Mouse (Mus musculus): ENCODE measurements around the gene Spata13.

Gene Spata13

GRCm38 (mm10) chr14:60721938-60722337, 88.1 kb downstream of the Spata13 start:
- DNase-seq, result no peak

DNA sequence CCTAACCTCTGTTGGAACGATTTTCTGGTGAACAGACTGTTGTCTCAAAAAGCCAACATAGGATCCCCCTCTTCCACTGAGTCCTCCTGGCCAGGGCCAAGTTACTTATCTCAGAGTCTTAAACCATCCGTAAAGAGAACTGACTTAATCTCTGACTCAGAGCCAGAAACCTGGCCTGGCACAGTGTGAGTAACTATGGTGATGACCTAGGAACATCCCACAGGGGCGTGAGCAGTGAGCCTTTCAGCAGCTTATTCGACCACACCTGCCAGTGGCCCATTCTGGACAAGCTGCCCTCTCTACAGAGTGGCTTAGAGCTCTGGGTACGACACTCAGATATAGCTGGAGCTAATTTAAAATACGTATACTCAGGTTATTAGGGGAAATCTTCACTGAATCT, 92.3 kb downstream of the Spata13 start:
- peak; percentile 47 for DNase-seq

DNA sequence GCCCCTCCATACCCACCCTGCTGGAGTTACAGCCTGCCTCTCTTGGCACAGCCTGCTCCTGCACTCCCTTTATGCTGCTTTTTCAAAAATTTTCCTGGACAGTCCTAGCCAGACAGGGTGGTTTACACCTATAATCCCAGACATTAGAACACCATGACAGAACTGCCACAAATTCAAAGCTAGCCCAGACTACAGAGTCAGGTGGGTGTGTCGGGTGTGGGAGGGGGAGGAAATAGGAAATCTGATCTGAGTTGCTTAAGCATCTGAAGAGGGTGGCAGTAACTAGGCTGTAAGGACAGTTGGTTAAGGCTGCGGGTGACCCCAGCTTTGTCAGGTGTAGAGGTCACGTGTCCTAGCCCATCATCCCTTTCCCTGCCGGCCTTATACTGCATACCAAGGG, 93.3 kb downstream of the Spata13 start:
- no peak for DNase-seq

- no peak for DNase-seq
Measured at GRCm38 (mm10) chr14:60732081-60732480, 98.3 kb downstream of the Spata13 start.

DNA sequence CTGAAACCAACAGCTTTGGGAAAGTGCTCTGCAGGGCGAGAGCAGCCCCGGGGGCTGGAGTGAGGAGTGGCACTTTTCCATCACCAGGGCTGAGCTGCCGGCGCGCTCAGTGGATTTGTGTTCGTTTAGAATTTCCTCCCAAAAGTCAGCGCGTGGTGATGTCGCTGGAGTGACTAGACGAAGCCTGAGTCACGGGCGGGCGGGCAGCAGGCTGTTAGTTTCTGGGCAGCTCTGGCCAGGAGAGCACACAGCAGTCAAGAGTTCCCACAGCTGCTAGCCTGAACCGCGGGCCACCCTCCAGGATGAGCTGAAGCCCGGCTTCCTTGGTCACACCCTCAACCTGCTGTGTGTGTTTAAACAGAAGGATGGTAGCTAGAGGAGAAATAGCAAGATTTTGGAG, 99.0 kb downstream of the Spata13 start:
- no peak for DNase-seq

GRCm38 (mm10) chr14:60733706-60734105, 99.9 kb downstream of the Spata13 start:
- DNase-seq, result no peak

DNA sequence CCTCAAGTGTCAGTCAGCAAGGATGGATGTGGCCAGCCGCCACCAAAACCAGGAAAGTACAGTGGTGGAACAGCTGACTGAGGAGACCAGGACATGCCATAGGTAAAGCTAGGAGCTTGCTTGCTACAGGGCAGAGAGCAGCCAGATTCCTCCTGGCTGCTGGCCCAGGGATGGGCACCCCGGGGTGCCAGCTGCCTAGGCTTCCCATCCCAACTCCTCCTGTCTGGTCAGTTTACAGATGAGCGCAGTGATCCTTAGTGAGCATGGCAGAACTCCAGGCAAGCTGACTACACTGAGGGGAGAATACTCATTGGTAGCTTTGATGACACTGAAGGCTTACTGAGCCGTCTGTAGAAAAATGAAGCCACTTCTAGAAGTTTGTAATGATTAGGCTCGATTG, 101.4 kb downstream of the Spata13 start:
- peak; percentile 56 for DNase-seq

- no peak for DNase-seq
Measured at GRCm38 (mm10) chr14:60735848-60736547, 102.2 kb downstream of the Spata13 start.

- DNase-seq, result no peak
Measured at GRCm38 (mm10) chr14:60736591-60737192, 102.9 kb downstream of the Spata13 start.

DNA sequence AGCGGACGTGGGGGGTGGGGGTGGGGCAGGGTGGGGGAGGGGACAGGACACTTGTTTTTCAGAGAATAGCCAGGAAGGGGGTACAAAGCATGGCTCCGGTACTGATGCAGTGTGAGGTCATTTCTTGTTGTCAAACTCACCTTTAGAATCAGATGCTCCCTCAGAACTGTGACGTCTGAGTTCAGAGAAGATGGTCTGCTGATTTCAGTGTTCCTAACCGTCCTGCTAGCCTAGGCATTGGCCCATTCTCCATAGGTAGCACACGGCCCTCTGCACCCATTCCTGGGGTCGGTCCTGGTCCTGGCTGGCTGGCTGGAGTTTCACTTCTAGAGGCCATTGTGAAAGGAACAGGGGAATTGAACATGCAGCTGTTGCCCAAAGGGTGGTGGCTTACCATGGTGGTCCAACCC, 103.4 kb downstream of the Spata13 start:
- DNase-seq, result no peak

GRCm38 (mm10) chr14:60738434-60738938, 104.7 kb downstream of the Spata13 start:
- no peak for DNase-seq

GRCm38 (mm10) chr14:60739155-60739554, 105.4 kb downstream of the Spata13 start:
- no peak for DNase-seq

- DNase-seq, result peak; percentile 62
Measured at GRCm38 (mm10) chr14:60739616-60740015, 105.8 kb downstream of the Spata13 start.

- DNase-seq, result no peak
Measured at GRCm38 (mm10) chr14:60740507-60740906, 106.7 kb downstream of the Spata13 start.

- peak; percentile 54 for DNase-seq
Measured at GRCm38 (mm10) chr14:60741033-60741432, 107.2 kb downstream of the Spata13 start.

DNA sequence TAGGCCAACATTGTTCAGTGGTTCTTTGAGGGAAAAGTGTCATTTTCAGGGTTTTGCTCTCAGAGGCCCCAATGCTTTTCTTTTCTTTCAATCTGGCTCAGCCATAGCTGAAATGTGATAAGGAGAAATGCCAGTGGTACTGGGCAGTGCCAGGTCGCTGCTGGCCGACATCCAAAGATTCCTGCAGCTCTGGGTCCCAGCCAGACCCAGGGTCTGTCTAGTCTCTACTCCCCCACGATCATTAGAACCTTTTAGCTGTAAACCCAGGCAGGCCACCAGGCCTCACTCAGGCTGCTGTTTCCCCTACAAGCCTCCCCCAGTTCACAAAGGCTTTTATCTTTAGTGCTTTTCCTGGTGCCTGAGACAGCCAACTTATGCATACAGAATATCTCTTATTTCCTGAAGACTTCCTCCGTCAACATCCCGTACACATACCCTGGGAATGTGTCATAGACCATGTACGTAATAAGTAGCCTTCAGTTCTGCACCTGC, 107.7 kb downstream of the Spata13 start:
- peak; percentile 83 for DNase-seq

DNA sequence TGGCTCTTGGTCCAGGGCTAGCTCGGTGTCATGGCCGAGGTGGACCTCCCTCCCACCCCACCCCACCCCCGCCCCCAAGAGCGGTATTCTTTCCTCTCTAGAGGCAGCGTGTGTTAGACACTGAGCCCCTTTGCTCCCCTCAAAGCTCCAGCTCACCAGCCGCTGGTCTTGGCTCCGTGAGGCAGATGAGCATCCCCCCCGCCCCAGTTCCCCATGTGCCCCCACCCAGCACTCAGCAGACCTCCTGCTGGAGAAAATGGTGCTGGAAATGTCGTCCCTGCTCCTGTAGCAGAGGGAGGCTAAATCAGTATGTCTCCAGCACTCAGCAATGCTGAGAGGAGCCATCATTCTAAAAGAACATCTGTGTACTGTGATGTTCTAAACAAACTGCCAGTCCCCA, 109.9 kb downstream of the Spata13 start:
- no peak for DNase-seq

DNA sequence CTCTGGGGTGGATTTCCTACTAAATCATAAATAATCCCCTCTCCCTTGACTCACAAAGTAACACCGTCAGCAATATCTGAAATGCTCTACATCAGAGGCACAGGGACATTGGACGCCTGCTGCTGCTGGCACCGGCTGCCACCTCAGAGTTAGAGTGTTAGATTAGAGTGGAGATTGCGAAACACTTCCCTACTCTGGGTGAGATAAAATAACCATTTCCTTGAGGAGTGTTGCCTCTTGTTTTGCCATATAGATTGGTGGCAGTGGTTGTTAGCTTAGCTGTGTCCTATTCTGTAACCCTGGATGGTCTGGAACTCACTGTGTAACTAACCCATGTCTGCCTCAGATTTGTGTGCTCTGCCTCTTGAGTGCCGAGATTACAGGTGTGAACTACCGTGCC, 111.4 kb downstream of the Spata13 start:
- no peak for DNase-seq

DNA sequence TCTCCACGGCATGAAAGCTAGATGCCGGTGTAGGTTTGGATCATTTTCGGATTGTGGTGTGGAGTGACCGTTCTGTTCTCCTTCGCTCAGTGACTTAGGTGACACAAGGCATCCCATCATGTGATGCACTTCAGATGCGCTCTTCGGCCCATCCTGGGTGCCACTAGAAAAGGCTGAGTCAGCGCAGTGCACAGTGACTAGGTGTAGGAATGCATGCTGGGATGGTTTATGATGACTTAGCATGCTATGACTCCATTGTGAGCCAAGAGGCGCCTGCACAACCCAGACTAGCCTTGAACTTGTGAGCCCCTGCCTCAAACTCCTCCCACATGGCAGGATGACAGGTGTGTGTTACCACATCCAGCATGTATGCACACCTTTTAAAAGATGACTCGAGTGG, 112.3 kb downstream of the Spata13 start:
- DNase-seq, result no peak

GRCm38 (mm10) chr14:60747154-60747870, 113.5 kb downstream of the Spata13 start:
- DNase-seq, result no peak

GRCm38 (mm10) chr14:60749880-60750279, 116.1 kb downstream of the Spata13 start:
- no peak for DNase-seq

GRCm38 (mm10) chr14:60751581-60751980, 117.8 kb downstream of the Spata13 start:
- DNase-seq, result no peak

GRCm38 (mm10) chr14:60752892-60753800, 119.3 kb downstream of the Spata13 start:
- no peak for DNase-seq

Measured in cerebellum, adult 9-11 months (tissue).